Mouse (Mus musculus) adrenal gland, adult 8-10 months (tissue): ENCODE results near the gene Ttll10. TPM values are rescaled to one million over a fixed set of nuclear protein-coding genes. Genes with fewer than 3 reads are reported as not detected.

Experiments used
- DNase-seq: peaks from one replicate; pipeline ENCODE4 v3.0.0; 2022
- total RNA-seq, 4 experiments: library from RNA; stranded (reverse); gene quantifications; 2 replicates each; pipeline ENCODE4 v1.2.4; 2022

The Ttll10 gene
- total RNA-seq, 4 experiments from 2014 or later = 0.38 to 1.2 (median 0.86) TPM; not detected in 1

- DNase-seq = no peak
These were observed 6.1 kb upstream of the Ttll10 start for GRCm38 (mm10) chr4:156065156-156065894.

- no peak for DNase-seq
These were observed 5.3 kb upstream of the Ttll10 start for GRCm38 (mm10) chr4:156064510-156064897.

DNA sequence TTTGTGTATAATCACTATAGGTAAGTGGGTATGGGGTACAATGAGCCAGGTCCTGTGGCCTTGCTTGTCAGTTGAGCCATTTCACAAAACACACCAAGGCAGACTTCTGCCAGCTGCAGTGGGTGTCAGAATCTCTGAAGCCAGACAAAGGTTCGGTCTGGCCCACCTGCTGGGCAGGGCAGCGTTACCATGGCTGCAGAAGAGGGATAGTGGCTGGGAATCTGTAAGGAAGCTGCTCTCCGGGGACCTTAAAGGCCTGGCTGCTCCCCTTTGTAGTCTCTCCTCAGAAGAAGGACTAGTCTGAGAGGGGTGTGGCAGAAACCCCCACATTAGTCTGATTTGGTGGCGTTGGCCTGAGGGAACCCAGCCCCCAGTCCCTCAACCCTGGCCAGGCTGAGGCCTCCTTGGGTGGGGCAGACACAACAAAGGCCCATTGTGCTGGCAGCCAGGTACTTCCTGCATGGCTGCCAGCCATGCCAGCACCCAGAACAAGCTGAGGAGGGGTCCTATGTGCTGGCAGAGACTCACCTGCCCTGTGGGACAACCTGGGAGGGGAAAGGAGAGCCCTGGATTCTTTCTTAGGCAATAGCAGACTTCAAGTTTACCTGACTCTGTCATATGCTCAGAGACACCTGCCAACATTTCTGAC is 4.8 kb upstream of the Ttll10 start:
- DNase-seq = no peak

- no peak for DNase-seq
These were observed 499 bp upstream of the Ttll10 start for GRCm38 (mm10) chr4:156059713-156060112.

- no peak for DNase-seq
These were observed 388 bp downstream of the Ttll10 start for GRCm38 (mm10) chr4:156058826-156059225.

- DNase-seq = no peak
These were observed 1.5 kb downstream of the Ttll10 start for GRCm38 (mm10) chr4:156057702-156058101.

DNA sequence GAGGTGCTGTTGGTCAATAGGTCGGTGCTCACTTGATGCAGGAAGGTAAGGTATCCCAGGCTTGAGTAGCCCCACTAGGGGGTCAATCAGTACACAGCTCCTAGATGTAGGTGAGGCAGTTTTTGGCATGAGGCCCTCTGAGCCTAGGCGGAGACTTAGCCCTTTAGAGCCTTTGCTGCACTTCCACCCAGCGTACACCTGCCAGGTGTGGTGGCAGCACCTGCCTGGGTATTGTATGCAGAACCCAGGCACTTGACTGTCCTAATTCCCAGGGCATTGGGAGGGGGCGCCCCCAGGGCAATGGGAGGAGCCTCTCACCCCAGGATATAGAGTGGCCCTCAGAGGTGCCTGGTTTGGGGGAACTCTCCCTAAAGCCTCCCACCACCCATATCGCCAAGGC is 4.0 kb downstream of the Ttll10 start:
- no peak for DNase-seq

DNA sequence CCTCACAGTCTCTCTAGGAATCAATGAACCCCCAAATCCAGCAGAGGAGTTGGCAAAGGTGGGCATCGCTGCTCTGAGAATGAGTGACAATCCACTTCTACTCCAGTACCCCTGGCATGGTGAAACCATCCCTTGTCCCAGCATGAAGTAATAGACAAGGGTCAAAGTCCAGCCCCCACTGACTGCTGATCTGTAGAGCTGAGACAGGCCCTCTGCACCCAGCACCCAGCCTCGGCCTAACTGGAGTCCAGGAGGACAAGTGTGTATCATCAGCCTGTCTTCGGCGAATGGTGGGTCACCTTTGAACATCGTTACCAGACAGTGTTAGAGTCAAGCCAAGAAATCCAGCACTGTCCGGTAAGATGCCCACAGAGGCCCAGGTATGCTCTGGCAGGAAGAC is 4.6 kb downstream of the Ttll10 start:
- no peak for DNase-seq

DNA sequence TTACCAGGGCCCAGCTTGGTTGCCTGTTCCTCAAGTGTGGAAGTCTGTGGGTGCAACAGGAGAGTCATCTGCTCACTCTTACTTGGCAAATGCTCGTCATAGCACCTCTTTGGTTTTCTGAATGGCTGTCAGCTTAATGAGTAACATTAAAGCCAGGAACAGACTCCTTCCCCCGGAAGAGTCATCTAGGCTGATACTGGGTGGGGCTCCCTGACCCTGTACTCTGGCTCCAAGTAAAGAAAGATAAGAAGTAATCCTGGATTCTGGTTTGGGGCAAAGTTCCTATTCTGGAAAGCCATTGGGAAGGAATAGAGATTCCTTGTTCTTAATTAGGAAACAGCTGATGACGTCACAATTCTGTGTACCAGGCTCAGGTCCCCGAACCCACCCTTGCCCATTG is 5.1 kb downstream of the Ttll10 start:
- DNase-seq = no peak

DNA sequence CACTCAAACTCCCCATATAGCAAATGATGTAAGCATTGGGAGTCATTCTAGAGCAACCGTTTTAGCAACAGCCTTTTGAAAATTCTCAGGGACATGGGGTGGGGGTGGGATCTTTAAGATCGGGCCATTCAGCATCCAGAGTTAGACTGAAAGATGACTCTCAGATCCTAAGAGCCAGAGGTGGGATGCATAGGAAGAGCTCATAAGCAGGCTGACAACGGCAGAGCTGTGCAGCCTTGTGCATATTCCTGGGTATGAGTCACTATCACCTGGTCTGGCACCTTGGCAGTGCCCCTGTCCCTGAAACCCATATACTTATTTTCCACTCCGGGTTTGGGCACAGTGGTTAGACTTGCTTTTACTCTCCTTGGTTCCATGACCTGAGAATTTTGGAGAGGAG is 6.1 kb downstream of the Ttll10 start:
- no peak for DNase-seq

DNA sequence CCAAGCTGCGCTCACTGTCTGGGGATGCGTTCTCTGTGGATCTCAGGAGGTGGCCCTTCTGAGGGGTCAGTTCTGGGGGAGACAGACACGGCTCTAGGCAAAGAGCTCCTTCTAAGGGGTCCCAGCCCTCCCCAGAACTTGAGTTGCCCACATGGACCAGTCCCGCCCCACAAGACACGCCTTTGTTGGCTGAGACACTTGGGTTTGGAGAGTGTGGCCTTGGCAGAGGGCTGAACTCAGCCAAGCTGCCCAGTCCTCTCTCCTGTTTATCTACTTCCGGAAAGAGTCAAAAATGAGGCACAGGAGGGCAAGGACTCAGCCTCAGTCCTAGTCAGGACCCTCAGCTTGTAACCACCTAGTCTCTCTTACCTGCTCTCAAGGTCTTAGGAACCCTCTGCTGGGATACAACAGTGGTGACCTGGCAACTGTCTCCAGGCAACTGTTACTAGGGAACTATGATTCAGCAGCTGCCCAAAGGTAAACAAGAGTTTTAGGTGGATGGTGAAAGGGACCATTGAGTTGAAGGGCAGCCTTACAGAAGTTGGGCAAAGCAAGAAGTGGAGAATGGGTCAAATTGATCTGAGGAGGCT is 8.7 kb downstream of the Ttll10 start:
- DNase-seq = peak; percentile 69

DNA sequence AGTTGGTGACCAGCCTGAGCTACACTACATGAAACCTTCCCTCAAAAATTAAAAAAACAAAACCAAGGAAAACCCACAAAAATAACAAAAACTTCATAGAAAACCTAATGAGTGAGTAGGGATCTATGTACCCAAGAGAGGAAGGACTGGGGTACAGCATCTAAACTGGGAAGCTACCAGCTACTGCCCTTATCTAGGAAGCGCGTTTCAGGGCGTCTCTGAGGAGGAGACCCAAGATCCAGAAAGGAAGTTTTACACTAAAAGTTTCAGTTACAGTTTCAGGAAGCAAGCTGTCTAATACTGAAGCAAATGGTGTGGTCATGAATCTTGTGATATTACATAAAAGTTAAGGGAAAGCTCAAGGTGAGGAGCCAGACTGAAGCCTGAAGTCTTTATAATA is 9.4 kb downstream of the Ttll10 start:
- no peak for DNase-seq

DNA sequence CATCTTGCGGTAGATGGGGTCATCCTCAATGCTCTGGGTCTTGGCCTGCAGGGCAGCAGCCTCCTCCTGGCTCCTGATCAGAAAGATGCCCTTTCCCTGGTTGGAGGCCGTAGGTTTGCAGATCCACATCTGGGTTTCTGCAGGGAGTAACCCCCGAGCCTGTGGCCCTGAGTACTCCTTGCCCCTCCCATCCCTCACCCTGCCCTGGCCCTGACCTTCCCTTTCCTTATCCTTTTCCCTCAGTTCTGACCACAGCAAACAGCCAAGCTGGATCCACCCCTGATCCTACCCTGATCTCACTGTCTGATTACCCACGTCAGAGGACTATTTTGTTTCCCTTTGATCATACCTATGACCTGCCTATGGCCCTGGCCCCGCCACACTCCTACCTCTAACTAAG is 14.5 kb downstream of the Ttll10 start:
- no peak for DNase-seq

GRCm38 (mm10) chr4:156034901-156035300 is 24.3 kb downstream of the Ttll10 start:
- no peak for DNase-seq

DNA sequence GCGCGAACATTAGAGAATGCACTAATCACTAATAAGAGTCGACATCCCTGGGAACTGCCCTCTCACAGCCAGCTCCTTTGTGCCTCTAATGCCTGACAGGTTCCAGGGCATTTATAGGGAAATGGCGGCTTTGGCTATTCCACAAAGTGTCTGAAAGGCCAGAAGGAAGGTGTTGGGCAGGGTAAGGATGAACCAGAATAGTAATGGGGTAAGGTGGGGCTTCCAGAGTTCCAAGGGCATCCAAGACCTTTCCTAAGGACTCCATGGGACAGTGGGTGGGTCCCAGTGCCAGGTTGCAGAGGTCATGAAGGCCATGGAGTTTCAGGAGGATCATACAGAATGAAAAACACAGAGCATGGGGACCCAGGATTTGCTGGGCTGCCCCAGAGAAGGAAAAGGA is 24.9 kb downstream of the Ttll10 start:
- no peak for DNase-seq

DNA sequence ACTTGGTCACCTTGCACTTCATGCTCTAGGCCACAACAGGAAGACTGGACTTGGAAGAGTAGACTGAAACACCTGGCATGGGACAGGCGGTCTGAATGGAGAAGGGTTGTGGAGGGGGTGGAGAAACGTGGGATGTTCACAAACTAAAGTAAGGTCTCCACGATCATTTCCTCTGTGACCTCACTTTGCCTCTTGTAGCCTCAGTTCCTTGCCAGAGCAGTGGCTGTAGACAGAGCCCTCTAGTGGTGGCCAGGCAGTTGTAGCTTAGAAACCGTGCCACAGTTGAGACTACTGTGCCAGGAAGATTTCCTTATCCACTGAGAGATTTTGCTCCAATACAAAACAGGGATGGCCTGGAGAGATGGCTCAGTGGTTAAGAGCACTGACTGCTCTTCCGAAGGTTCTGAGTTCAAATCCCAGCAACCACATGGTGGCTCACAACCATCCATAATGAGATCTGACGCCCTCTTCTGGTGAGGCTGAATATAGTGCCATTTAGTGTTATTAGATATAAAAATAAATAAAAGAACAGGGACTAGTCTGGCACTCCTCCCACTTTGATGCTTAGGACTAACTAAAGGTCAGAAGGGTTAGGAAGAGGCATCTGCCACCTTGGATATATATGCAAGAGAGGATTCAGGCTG is 25.6 kb downstream of the Ttll10 start:
- DNase-seq = no peak

- no peak for DNase-seq
These were observed 26.4 kb downstream of the Ttll10 start for GRCm38 (mm10) chr4:156032856-156033255.

DNA sequence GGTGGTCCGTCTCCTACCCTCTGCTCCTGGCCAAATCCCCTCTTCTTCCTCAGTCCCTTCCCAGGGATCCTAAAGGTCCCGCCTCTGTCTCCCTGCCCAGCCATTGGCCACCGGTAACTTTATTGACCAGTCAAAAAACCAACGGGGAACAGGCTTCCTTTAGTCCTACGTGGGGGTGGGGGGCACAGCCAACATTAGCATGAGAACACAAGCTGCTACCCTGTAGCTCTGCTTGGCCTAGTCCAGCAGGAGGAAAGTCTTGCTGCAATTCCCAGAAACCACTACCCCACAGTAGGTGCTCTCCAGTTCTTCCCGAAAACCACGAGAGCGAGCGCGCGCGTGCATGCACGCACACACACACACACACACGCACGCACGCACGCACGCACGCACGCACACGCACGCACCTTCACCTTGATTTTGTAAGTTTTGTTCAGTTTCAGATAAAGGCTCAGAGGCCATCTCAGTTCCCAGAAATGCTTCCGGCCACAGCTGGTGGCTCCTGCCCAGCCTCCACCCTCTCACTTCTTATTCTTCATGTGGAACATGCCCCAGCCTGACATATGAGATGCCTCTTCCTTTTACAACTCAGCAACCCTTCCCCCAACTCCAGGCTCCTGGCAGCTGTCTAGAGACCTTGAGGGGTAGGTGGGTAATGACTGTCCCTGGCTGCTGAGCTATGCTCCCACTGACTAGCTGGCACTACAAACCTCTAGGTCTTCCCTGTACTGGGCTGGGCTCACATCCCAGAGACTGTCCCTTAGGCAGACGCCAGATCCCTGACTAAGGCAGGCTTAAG is 27.4 kb downstream of the Ttll10 start:
- DNase-seq = peak; percentile 83

DNA sequence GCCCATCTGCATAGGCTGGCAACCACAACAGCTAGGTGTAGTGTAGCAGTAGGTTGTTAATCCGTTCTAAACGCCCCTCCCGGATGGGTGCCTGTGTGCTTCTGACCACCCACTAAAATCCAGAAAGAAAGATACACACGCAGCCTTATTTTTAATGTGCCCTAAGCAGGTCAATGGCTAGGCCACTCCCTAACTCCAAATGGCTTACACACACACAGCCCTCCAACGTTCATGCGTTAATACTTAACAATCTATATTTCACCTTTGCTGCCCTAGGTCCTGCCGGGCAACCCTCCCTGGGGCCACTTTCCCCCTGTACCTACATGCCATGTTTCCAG is 28.0 kb downstream of the Ttll10 start:
- no peak for DNase-seq

GRCm38 (mm10) chr4:156030651-156031118 is 28.5 kb downstream of the Ttll10 start:
- no peak for DNase-seq

- DNase-seq = no peak
These were observed 30.6 kb downstream of the Ttll10 start for GRCm38 (mm10) chr4:156028580-156028979.

DNA sequence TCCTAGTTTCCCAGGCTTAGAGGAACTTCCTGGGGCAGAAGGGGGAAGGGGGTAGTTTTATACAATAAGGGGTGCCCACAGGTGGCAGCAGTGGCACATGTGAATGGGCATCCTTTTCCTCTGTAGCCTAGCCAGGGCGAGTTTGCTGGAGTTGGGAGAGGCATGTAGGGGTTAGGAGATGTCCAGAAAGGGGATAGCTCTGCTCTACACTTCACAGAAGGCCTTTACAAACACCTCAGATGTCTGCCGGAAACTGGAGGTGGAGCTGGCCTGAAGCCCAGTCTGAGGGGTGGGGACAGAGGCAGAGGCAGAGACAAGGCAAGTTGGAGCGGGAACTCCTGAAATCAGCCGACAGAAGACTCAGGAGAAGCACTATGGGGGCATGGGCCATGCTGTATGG is 33.2 kb downstream of the Ttll10 start, which contains the start of gene Tnfrsf18:
Gene Tnfrsf18, plus strand, starts transcription at position 152 of the 400 bp plus-strand sequence.
- DNase-seq = no peak
